Mouse (Mus musculus) bone marrow macrophage, adult 2 months (primary cell): ENCODE results near the gene Dennd5b.

ENCODE experiments used
- CTCF ChIP-seq: IDR thresholded peaks from 2 replicates; pipeline ENCODE4 v1.5.1; 2012; ENCODE audit warnings: low read depth, mild to moderate bottlenecking, low read length, moderate library complexity
- POLR2A ChIP-seq: IDR thresholded peaks from 2 replicates; pipeline ENCODE4 v1.6.1; 2012; ENCODE audit warnings: mild to moderate bottlenecking, low read depth, low read length, borderline replicate concordance

- TF ChIP-seq CTCF (no peak), POLR2A (no peak)
These were observed 34.2 kb upstream of the Dennd5b start for GRCm38 (mm10) chr6:149135631-149136030.
